Mouse (Mus musculus): Measurements from ENCODE around the gene Gna11.

The Gna11 gene

DNA sequence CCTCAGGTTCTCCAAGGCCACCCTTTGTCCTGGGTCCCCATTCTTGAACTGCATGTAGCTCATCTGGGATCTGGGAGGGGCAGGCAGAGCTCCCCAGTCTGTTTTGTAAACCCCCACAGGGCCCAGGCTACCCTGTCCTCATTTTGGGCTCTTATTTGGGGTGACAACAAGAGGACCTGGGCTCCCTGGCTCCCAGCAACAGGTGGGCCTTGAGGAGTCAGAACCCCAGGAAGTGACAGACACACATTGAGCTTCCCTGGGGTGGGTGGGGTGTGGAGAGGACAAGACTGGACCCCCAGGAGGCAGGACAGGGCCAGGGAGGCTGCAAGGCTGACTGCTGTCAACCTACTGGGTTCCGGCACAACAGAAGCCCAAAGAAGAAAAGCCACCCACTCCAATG is 1.4 kb downstream of the Gna11 start:
- DNase-seq (ENCODE audit: low spot score in 2 of 2), result no peak

DNA sequence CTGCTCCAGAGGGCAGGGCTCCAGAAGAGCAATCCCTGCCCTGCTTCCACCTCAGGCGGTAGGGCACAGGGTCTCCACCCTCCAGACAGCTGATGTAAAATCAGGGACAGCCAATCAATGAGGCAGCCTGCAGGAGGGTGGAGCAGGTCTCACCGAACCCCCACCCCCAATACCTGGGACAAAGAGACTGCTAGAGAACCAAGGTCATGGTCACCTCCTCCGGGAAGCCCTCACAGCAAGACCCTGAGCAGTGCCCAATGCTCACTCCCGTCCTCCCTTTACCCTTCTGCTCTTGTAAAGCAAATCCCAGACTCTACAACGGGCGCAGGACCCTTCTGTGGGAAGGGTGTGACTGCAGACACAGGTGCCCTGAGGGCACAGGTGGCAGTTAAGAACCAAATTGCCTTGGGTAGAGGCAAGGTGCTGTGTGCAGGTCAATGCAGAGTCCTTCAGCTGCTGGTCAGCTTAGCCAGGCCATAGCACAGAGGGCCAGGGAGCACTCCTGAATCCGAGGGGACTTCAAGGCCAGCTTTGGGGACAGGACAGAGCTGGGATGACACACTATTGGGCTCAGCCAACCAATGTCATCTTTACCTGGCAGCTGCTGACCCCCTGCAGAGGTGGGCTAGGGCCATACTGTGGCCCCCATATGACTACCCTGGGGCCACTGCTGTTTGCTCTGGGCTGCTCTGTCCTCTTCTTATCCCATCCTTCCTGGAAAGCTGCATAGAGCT is 2.1 kb downstream of the Gna11 start:
- no peak for DNase-seq (ENCODE audit: low spot score in 2 of 2)

DNA sequence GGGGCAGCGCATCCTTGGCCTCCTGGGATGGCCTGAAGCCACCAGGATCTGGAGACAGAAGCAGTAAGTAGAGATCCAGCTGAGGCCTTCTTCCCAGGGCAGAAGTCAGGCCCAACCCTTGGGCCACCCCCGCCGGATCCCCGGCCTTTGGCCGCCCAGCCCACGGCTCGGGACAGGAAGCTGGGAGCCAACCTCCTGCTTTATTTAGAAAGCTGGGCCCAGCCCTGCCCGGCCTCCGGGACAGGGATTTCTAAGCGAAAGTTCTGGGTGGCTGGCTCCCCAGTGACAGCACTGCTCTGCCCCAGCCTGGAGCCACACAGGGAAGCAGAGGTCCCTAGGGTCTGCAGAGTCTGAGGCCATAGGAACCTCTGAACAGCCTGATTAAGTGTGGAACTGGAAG is 3.2 kb downstream of the Gna11 start:
- no peak for DNase-seq (ENCODE audit: low spot score in 2 of 2)

DNA sequence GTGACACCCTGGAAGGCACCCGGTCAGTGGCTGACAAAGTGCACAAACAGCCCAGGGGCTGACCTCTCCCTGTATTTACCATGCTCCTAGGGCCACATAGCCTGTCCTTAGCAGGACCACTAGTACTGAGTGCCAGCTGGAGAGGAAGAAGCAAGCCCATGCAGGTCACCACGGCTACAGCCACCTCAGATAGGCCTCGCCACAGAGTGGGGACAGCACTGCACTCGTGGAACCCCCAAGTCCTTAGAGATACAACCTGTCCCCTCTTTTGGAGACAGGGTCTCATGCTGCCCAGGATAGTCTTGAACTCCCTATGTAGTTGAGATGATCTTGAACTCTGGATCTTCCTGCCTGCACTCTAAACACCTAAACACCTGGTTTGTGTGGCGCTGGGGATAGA is 3.6 kb downstream of the Gna11 start:
- DNase-seq (ENCODE audit: low spot score in 2 of 2), result no peak

DNA sequence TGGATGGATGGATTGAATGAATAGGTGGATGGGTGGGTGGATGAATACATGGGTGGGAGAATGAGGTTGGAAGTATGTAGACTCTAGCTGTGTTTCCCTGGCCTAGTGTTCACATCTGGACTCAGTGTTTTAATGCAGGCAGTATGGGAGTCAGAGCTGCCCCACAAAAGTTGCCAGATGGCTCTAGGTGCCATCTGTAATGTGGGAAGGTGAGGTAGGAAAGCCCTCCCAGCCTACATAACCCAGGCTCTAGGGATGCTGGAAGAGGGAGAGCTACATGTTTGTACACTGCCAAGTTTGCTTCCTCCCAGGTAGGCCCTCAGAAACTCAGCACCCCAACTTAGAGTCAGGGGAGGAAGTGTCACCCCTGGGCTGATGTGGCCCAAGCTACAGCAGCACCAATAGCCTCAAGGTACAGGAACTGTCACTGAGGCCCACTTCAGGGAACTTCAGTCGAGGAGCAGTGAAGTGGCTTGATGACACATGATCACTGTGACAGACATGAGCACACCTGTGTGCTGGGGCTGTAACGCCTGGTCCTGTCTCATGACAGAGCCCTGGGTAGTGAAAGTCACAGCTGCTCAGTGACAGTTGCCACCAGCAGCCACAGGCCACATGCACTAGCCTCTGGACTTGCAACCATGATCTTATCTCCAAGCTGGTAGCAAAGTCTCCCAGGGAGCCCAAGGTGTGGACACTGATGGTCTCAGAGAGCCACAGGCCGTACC is 6.5 kb downstream of the Gna11 start:
- DNase-seq (ENCODE audit: low spot score in 2 of 2), result no peak

DNA sequence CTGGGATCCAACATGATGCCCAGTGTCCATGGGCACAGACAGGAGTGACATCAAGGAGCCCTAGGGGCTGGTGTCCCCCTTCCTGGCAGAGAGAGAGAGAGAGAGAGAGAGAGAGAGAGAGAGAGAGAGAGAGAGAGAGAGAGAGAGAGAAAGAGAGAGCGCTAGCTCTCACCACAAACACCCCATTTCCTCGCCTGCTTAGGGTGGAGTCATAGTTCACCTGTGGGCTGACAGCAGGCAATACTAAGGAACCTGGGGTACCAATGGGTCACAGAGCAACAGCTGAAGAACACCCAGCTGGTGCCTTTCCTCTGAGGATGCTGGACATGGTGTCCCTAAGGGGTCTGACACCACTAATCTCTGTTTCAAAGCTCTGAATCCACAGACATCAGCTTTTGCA is 7.6 kb downstream of the Gna11 start:
- DNase-seq (ENCODE audit: low spot score in 2 of 2), result no peak

DNA sequence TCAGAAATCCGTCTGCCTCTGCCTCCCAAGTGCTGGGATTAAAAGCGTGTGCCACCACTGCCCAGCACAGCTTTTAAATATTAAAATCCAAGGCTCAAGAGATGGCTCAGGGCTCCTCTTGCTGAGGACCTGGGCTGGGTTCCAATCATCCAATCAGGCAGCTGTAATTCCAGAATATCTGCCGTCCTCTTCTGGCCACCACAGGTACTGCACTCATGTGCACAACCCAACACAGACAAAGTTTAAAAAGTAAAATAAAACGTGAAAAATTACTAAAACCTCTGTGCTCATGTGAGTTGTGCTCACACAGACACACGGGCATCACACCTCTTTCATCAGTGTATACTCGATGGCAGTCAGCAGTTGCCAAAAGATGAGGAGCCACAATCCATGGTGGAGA is 8.3 kb downstream of the Gna11 start:
- DNase-seq (ENCODE audit: low spot score in 2 of 2), result no peak

DNA sequence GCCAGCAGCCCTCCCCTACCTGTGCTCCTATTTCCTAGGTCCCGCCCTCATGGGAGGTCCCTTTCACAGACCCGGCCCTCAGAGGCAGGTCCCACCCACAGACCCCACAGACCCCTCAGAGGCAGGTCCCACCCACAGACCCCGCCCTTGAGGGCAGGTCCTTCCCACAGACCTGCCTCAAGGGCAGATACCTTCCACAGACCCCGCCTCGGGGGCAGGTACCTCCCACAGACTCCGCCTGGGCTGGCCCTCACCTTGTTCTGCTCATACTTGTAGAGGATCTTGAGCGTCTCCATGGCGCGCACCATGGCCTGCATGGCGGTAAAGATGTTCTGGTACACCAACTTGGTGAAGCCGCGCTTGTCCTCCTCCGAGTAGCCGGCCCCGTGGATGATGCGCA is 10.2 kb downstream of the Gna11 start:
- no peak for DNase-seq (ENCODE audit: low spot score in 2 of 2)

DNA sequence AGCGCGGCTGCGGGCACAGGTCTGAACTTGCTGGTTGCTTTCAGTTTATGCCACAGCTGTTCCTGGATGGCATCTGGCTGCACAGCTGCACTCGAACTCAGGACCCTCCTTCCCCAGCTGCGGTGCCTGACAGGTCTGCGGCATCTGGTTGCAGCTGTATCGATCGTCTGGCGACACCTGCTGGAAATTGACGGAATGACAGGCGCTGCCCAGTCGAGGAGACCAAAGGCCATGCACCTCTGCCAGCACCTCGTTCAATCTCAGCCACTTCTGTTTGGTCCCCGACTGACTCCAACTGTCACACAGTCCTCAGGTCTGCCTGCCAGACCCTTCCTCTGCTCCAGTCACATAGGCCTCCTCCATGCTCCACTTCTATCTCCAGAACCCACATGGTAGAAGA is 18.2 kb downstream of the Gna11 start:
- peak; percentile 52 to 74 for DNase-seq (ENCODE audit: low spot score in 2 of 2)

DNA sequence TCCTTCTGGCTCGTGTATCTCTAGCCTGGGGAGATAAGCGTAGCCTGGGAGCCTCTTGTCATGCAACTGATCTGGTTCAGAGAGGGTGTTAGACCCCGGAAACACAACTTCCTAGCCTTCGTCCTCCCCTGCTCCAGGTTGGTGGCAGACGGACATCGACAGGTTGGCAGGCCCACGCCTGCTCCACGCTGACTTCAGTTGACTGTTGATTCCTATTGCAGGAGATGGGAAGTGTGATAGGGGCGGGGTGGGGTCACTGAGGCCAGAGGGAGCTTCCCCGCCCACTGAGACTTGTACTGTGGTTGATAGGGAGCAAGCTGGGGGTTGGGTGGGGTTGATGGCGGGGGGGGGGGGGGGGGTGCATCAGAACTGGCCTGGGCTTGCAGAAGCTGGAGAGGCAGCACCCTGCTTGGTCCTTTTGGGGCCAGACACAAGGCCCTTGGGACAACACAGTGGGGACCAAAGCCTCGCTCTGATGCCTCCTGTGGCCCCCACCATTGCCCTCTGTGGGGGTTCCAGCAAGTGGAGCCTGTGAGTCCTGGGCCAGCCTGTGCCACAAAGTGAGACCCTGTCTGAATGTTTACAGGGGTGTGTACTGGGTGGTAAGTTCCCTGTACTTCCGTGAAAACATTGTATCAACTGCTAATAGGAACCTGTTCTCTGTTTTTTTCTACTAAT is 19.8 kb downstream of the Gna11 start:
- no peak for DNase-seq (ENCODE audit: low spot score in 2 of 2)

DNA sequence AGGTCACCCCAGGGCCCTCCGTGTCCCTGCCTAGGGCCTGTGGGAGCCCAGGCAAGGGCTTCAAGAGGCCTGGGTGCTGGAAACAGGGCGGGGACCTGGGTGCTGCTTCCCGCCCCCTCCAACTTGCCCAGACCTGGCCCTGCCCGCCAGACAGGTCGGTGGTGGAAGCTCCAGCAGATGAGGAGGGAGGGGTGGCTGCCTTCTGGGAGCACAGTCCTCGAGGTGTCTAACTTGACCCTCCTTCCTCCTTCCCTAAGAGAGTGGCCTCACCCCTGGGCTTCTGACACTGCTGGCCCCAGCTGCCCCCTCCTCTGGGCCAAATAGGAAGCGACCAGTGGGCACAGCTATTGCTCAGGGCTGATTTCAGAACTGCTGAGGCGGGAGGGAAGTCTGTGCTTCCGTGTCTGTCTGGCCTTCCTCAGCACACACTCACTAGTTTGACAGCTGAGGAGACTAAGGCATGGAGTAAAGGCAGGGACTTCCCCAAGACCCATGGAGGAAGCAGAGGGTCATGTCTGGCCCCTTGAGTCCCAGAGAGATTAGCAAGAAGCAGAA is 20.9 kb downstream of the Gna11 start, which contains the start of gene Gna15:
Gna15 (minus strand) TSS at position 175 of the 555 bp plus-strand sequence.
- DNase-seq (ENCODE audit: low spot score in 2 of 2), result no peak

DNA sequence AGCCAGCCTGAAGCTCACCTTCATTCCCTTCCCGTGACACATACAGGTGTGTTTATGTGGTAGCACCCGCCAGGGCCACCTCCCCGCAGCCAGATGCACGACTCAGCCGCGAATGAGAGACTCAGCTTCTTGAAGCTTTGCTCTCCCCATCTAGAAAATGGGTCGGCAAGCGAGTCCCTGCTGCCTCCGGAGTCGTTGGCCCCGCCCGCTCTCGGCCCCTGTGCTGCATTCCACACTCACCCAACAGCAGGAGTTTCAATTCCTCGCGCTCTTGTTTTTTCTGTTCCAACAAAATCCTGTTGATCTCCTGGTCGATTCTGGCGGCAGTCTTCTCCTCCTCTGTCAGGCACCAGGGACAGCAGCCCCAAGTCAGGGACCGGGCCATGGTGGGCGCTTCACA is 21.4 kb downstream of the Gna11 start:
- DNase-seq (ENCODE audit: low spot score in 2 of 2), result no peak

DNA sequence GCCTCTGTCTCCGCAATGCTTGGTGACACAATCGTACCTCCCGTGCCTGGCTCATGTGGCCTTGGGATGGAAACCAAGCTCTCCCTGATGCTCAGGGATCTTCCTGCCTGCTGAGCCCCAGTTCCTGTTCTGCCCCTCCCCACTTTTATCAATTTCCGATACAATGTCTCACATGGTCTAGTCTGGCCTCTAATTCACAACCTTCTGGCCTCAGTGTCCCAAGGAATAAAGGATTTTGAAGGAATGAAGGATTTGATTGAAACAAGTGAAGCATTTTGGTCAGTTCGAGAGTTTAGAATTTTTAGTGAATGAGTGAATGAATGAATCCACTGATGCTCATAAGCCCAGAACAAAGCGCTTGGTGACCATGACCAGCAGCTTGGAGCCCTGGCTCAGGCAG is 21.8 kb downstream of the Gna11 start:
- DNase-seq (ENCODE audit: low spot score in 2 of 2), result no peak

DNA sequence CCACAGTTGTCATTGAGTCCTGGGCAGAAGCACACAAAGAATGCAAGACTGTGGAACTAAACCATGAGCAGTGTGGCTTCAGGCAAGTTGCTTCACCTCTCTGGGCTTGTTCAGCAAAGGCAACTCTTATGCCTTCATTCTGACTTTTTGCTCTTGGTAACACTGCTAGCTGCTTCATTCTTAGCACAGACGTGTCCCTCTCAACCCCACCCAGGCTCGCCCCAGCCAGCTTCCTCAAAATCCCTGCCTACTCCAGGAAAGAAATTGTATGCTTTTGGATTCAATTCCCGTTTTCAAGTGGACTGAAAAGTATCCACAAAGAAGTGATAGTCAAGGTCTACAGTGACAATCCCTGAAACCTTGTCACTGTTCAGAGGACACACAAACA is 25.0 kb downstream of the Gna11 start:
- DNase-seq (ENCODE audit: low spot score in 2 of 2), result no peak

DNA sequence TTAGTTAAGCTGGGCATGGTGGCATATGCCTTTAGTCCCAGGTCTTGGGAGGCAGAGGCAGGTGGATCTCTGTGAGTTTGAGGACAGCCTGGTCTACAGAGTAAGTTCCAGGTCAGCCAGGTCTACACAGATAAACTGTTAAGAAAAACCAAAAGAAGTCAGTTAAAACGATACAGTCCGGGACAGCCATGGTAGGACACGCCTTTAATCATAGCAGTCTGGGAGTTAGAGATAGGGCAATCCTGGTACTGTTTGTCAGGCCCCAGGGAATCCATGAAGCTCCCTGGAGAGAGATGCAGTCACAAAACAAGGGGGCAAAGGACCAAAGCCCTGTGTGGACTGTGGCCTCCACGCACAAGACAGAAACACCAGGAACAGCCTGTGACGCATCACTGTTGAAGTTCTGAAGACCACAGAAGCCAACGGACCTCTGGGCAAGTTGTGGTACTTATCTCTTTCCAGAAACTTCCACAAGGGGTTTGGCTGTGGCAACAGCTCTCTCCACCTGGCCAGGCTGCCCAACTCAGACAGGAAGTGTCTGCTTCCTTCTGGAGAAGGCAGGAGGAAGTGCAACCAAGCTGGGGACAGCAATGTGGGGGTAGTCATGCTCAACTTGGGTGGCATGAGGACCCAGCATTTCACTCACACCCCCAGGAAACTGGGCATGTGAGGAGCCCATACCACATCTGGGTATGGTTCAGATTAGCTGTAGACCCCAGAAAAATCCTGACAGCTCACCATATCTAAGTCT is 25.6 kb downstream of the Gna11 start:
- DNase-seq (ENCODE audit: low spot score in 2 of 2), result no peak

DNA sequence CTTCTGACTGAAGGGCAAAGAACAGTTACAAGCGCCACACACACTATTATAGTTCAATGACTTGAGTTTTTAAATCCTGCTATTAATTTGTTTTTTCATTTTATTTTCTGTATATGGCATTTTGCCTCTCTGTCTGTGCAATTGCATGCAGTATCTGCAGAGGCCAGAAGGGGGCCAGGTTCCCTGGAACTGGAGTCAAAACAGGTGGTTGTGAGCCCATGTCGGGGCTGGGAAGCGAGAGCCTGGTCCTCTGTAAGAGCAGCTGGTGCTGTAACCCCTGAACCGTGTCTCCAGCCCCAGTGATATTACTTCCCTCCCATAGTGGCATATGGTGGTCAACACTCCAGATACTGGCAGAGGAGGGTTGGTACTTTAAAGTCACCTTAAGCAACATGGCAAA is 26.4 kb downstream of the Gna11 start:
- peak in 1 of 2 experiments; percentile 71 for DNase-seq (ENCODE audit: low spot score in 2 of 2)

DNA sequence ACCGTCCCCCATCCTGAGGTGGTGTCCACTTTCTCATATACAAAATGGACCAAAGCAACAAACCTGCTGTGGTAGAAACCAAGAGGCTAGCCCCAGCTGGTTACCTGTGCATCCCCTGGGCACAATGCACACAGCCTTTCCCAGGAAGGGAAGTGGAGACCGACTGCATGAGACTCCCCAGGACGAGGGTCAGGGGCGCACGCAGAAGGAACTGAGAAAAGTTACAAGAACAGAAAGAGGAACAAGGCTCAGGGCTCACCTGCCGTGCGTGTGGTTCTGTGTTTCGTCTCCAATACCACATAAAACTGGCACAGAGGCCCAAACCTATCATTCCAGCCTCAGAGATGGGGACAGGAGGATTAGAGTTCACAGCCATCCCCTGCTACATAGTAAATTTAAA is 27.8 kb downstream of the Gna11 start:
- no peak for DNase-seq (ENCODE audit: low spot score in 2 of 2)

DNA sequence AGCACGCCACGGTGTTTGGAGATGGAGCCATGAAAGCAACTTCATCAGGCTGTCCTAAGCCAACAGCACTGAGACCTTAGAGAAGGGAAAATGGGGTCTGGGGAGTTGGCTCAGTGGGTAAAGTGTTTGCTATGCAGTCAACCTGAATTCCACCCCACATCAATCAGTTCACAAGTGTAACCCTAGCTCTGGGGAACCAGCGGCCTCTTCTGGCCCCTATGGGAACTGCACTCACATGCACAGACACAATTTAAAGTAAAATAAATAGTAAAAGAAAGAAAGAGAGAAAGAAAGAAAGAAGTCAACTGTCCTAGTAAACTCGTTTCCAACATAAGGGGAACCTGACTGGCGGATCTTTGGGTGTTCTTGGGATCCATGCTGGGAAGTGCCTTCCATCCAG is 31.2 kb downstream of the Gna11 start:
- DNase-seq (ENCODE audit: low spot score in 2 of 2), result no peak

DNA sequence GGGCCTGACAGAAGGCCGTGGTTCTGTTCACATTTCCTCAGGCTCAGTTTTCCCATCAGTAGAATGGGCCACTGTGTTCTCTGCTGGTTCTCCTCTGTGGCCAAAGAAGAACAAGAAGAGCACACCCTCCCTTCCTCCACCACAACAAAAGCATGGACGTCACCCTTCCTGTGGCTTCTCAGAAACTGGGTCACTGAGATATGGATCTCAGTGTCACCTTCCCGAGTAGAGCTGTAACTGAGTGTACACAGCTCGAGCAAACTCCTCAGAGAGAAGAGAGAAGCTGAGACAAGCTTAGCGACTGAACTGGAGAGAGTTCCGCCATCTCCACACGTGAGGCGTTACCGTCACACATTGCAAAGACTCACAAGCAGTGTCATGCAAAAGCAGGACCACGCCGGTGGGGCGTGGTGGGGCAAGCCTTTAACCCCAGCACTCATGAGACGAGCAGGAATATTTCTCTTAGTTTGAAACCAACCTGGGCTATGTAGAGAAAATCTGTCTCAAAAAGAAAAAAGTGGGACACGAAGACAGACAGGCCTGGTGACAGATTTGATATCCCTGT is 34.7 kb downstream of the Gna11 start:
- no peak for DNase-seq (ENCODE audit: low spot score in 2 of 2)

DNA sequence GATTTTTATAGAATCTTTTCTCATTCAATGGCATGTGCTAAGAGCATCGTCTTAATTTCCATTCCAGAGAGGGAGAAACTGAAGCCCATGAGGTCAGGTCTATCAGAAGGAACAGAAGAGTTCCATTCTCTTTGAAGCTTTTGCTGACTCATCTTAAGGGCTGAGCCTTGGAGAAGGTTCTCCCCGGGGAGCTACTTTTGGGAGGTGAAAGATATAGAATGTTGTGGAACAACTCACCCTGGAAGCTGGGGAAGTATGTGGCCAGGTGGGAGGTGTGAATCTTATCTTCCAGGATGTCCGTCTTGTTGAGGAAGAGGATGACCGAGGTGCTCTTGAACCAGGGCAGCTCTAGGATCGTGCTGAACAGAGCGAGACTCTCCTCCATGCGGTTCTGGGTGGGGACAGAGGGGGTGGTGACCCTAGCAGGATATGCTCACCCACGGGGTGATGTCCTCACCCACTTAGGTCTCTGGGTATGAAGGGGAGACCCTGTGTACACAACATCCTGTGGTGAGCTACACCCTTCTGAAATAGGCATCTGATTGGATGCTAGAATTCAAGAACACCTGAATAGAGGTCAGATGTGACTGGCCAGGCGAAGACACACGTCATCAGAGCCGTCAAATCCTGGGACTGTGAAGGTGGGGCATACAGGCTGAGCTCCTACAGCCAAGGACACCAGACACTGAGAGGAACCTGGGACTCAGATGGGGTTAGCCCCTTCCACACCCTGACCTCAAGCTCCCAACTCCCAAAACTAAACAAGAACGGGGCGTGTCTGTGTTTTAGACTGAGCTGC is 37.1 kb downstream of the Gna11 start:
- DNase-seq (ENCODE audit: low spot score in 2 of 2), result no peak

DNA sequence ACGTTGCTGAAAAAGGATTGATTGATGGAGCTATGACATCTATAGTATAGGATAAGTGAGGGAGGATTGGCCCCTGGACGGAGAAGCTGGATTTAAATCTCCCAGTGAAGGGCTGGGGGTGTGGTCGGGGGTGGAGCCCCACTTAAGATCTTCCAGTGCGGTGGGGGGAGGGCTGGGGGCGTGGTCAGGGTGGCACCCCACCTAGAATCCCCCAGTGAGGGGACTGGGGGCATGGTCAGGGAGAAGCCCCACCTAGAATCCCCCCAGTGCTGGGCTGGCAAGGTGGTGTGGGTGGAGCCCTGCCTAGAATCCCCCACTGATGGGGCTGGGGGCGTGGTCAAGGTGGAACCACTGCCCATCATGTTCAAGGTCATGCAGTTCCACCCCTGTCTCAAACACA is 37.9 kb downstream of the Gna11 start:
- no peak for DNase-seq (ENCODE audit: low spot score in 2 of 2)

All from cerebellum, postnatal 4 days (tissue).